Mouse (Mus musculus) lung, adult 10 weeks (tissue): ENCODE results near the gene Ptprt. TPM values are rescaled to one million over a fixed set of nuclear protein-coding genes. Genes with fewer than 3 reads are reported as not detected.

Experiments used
- polyA plus RNA-seq: library from polyadenylated mRNA; stranded (reverse); fragments of 350-450 nt; fragmentation: Illumina TruSeq; extraction: RNeasy Lipid Tissue Mini Kit (QIAGEN cat#74804); gene quantifications from one replicate; pipeline ENCODE4 v1.2.3, GENCODE M21; 2014; ENCODE audit warnings: low read depth, low replicate concordance; ENCODE audit not compliant: insufficient read depth

Ptprt gene
- 0.08 TPM for polyA plus RNA-seq

DNA sequence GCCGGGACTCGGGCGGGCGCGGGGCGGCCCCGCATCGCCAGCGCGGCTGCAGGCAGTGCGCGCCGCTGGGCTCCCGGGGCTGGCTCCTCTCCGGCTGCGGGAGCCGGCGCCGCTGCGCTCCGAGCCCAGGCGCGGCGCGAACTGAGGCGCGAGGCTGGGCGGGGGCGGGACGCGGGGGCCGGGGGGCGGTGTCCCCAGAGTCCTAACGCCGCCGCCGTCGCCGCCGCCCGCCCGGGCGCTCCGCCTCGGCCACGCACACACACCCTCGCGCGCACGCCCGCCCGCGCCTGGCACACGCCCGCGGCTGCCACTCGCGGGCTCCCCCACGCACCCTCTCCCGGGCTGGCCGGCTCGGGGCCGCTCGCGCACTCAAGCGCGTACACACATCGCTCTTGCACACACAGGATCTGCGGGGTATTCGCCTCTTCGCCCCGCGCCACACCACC lies at the start of gene Ptprt:
TSS of gene Ptprt (minus strand) at position 207 of the 446 bp plus-strand sequence.

